Mouse (Mus musculus): Measurements from ENCODE around the gene Aldh3b3.

The Aldh3b3 gene

DNA sequence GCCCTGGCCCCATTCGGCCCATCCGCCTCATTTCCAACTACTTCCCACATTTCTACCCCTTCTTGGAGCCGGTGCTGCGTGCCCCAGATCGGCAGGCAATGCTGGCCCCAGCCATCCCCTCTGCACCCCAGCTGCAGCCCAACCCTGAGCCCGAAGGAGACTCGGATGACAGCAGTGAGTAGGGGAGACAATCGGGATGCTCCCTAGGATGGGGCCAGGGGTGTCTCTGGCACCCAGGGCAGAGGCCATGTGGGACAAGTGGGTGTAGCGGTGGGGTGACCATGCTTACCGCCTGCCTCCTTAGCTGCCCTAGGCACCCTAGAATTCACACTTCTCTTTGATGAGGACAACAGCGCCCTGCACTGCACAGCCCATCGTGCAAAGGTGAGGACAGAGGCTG lies 45.2 kb downstream of the Aldh3b3 start:
- DNase-seq, result no peak

DNA sequence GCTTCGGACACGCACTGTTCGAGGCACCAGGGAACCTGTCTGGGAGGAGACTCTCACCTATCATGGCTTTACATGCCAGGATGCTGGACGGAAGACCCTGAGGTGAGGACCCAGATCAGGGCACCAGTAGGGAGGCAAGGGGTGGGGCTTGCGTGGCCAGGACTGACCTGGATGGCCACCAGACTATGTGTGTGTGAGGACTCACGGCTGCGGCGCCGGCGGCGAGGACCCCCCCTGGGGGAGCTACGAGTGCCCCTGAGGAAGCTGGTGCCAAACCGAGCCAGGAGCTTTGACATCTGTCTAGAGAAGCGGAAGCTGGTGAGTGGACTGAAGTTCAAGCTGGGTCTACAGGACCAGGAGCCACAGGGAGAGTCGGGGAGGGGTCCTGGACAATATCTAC lies 45.9 kb downstream of the Aldh3b3 start:
- DNase-seq, result no peak

DNA sequence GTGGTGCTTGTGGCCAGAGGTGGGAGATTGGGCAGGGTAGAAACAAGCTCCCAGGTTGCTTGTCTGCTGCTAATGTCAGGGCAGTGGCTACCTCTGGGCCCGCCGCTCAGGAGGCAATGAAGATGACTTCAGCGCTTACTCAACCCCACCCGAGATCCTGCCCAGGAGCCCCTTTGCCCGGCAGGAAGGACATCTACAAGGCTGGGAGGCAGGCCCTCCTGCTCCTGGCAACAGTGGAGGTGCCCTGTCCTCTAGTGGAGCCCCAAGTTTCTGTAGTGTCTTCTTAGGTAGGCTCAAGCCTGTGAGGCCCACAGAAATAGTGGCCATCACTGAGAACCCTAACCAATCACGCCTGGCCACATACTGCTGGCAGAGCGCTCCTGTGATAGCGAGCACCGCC lies 46.6 kb downstream of the Aldh3b3 start:
- DNase-seq, result no peak

DNA sequence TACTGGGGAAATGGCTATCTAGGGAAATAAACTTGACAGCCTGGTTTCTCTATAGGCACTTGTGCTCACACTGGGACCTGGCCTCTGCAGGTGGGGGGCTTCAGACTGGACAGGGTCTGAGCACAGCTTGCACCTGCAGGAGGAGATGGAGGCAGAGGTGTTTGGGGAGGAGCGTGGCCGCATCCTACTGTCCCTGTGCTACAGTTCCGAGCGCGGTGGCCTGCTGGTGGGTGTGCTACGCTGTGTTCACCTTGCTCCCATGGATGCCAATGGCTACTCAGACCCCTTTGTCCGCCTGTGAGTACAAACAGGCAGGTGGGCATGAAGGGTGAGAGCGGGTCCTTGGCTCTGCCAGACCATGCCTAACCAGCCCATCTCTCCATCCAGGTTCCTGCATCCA lies 47.5 kb downstream of the Aldh3b3 start:
- DNase-seq, result no peak

DNA sequence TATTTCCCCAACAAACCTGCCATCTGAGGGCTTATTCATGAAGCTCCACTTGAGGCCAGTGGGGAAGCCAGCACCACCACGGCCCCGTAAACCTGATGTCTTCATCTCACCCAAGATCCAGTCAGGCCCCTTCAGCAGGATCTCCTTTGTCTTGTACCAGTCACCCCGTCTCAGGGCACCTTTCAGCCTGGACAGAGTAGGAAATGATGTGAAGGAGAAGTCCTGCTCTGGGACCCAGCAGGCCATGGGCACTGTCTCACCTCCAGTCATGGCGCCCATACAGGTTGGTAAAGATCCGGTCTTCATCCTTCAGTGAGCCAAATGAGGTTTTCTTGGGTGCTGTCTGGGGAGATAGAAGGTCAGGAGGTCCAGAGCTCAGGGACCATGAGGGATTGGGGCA lies 52.6 kb downstream of the Aldh3b3 start:
- no peak for DNase-seq

DNA sequence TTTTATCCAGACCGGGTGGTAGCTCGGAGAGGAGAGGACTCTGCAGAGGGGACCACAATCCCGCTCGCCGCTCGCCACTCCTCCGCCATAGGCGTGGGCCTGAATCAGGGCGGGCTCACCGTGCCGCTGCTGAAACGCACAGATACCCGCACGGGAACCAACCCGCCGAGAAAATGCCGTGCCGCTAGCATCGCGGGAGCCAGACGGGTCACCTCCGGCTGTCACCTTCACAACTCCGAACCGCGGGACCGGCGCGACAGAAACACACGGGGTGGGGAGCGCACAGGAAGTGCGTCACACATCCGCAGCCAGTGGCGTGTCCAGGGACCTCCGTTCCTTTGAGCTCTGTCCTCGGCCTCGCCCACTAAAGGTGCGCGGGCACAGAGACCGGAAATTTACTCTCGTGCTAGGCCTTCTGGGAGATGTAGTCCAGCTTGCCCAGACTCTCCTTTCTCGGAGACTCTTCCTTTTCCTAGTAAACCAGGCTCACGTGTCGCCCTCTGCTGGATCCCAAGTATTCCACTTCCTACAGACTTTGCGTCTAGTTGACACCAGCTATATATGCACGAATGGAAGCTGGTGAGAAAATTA lies 54.1 kb downstream of the Aldh3b3 start, which contains the start of gene Ndufv1:
Ndufv1 (minus strand) TSS at position 375 of the 591 bp plus-strand sequence.
- peak; percentile 96 for DNase-seq

DNA sequence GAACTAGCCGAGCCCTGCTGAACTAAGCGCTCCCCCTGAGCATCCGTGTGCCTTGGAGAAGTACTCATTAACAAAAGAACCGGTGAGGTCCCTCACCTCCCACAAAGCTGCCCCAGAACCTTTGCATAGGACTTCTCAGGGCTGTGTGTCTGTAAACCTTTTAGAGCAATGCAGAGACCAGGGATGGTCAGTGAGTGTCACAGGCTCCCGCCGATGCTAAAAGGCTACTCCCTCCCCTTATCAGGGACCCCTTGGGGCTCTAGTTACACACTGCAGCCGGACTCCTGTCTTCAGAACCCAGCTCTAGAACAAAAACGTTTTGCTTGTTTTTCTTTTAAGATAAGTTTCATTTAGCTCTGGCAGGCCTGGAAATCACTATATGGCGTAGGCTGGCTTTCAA lies 54.6 kb downstream of the Aldh3b3 start:
- DNase-seq, result no peak

DNA sequence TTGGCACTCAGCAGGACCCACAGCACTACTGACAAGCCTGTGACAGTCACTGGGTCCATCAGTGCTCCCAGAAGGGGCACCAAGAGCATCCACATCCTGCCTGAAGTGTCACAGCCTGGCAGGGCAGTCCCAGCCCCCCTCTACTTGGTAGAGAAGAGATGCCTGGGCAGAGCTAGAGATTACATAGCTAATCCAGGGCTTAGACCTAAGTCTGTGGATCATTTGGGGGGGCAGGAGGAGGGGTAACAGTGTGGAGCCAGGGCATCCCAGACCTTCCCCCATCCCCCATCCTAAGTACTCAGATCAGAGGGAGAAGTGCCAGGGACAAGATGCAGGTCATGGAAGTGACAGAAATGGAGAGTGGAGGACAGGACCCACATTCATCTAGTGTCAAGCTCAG lies 56.4 kb downstream of the Aldh3b3 start:
- DNase-seq, result no peak

DNA sequence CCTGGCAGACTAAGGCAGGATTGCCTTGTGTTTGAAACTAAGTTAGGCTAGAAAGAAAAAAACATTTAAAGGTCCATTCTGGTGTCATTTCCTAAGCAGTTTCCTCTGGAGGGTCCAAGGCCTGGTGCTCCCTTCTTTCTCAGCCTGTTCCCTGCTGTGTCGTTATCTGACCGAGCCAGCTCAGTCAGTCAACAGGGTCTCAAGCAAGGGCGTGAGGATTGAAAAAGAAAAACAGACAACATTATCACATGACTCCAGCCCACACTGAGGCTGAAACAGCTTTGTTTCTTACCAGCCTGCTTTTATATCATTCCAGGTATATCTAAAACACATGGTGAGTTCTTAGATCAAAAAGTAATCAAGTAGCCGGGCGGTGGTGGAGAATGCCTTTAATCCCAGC lies 57.2 kb downstream of the Aldh3b3 start:
- DNase-seq, result no peak

DNA sequence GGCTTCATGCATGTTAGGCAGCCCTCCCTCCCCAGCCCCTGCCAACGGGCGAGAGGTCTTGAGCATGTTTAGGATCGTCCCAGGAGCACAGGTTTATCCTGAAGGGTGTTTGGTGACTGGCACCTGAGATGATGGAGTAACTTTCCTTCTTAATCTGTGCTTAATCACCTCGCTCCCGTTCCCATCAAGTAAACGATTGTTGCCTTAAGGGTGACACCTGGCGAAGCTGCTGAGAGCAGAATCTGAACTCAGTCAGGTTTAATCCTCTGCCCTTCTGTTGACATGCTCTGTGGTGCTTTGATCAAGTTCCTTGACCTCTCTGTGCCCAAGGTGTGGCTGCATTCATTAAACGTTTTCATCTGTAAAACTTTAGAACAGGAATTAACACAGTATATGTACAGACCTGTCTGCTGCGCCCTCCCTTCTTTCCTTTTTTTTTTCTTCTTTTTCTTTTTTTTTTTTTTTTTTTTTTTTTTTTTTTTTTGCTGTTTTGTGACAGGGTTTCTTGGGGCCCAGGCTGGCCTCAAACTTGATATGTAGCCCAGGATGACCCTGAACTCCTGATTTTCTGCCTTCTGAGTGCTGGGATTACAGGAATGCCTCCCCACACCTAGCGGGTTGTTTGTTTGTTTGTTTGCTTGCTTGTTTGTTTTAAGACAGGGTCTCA lies 59.6 kb downstream of the Aldh3b3 start:
- DNase-seq, result no peak

DNA sequence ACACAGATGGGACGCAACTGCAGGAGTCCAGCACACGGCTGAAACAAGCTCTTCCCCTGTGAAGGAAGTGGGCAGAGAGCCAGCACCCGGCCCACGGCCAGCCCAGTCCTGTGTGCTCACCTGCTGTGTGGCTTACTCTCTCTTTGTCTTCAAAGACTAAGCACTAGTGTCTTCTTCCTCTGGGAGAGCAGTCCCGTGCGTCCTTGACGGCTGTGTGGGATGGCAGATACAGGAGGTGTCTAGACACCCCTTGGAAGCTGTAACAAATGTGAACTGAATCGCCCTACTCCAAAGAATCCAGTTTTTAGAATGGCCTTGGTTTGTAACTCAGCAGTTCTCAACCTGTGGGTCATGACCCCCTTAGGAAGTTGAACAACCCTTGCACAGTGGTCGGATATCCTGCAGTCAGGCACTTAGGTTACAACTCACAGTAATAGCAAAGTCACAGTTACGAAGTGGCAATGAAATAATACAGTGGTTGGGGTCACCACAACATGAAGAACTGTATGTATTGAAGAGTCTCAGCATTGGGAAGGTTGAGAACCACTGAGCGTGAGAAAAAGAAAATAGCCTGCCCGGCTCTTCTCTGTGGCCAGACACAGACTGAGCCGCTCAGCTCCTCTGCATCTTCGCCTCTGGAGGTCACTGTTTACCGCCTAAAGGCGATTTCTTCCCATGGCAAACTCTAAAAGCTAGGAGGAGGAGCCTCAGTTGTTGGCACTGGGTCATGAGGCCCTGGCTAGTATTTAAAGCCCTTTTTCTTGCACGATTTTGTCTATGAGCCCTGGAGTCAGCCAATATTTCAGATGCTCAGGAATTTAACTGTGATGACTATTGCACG lies 60.5 kb downstream of the Aldh3b3 start:
- DNase-seq, result peak; percentile 82 to 89

Data from cerebellum, postnatal 25 days (tissue).